Mouse (Mus musculus): ENCODE results near the gene Hemgn. TPM values are rescaled to one million over a fixed set of nuclear protein-coding genes. Genes with fewer than 3 reads are reported as not detected.
A peak's percentile ranks its signal among the peaks of the same experiment; 100 is the strongest.

Hemgn gene
- polyA plus RNA-seq, 1 experiment from 2014 or later, result 206 TPM

GRCm38 (mm10) chr4:46345773-46346100, 67.6 kb downstream of the Hemgn start:
- H3K27me3 ChIP-seq (replicated peaks; ENCODE audit: control insufficient read depth, insufficient read depth, low read length), result peaks cover 100% of the 10 kb centered on the region
- H3K4me1 ChIP-seq (replicated peaks; ENCODE audit: control insufficient read depth, insufficient read depth, low read length), result no peaks in the 10 kb centered on the region
- no peak for DNase-seq (ENCODE audit: low spot score)
- 23% methylated on average over 3 of the region's 3 CpGs for WGBS
- no peak overlapping the region for H3K27ac ChIP-seq (ENCODE audit: low read depth, low read length)
- no peaks in the 10 kb centered on the region for H3K36me3 ChIP-seq (ENCODE audit: control insufficient read depth, insufficient read depth, low read length)
- no peak overlapping the region for H3K4me3 ChIP-seq (ENCODE audit: low read depth, low read length)
- no peak overlapping the region for H3K4me2 ChIP-seq
- no peak for ATAC-seq (replicated peaks; ENCODE audit: low FRiP score)
- no peaks in the 10 kb centered on the region for H3K9me3 ChIP-seq (ENCODE audit: control insufficient read depth, low read length)
- H3K9ac ChIP-seq (ENCODE audit: low read depth, low read length), result no peak overlapping the region

- Histone ChIP-seq H3K4me3 (ENCODE audit: low read depth, low read length) (peak overlapping the region; percentile 38), H3K27ac (ENCODE audit: low read depth, low read length) (no peak overlapping the region), H3K36me3 (ENCODE audit: control insufficient read depth, insufficient read depth, low read length) (no peaks in the 10 kb centered on the region), H3K27me3 (replicated peaks; ENCODE audit: control insufficient read depth, insufficient read depth, low read length) (peaks cover 100% of the 10 kb centered on the region), H3K9me3 (ENCODE audit: control insufficient read depth, low read length) (no peaks in the 10 kb centered on the region), H3K4me2 (peak overlapping the region; percentile 50; the same call in 1 of the 2 replicates), H3K9ac (ENCODE audit: low read depth, low read length) (no peak overlapping the region), H3K4me1 (replicated peaks; ENCODE audit: control insufficient read depth, insufficient read depth, low read length) (no peaks in the 10 kb centered on the region)
- DNase-seq (ENCODE audit: low spot score), result no peak
- 5% methylated on average over 66 of the region's 67 CpGs for WGBS
- ATAC-seq (replicated peaks; ENCODE audit: low FRiP score), result no peak
These were observed 68.1 kb downstream of the Hemgn start for GRCm38 (mm10) chr4:46345056-46345772.

- Histone ChIP-seq H3K4me3 (ENCODE audit: low read depth, low read length) (peak overlapping the region; percentile 38), H3K27me3 (replicated peaks; ENCODE audit: control insufficient read depth, insufficient read depth, low read length) (peaks cover 100% of the 10 kb centered on the region), H3K4me1 (replicated peaks; ENCODE audit: control insufficient read depth, insufficient read depth, low read length) (no peaks in the 10 kb centered on the region), H3K4me2 (peak overlapping the region; percentile 50), H3K9ac (ENCODE audit: low read depth, low read length) (no peak overlapping the region), H3K9me3 (ENCODE audit: control insufficient read depth, low read length) (no peaks in the 10 kb centered on the region), H3K36me3 (ENCODE audit: control insufficient read depth, insufficient read depth, low read length) (no peaks in the 10 kb centered on the region), H3K27ac (ENCODE audit: low read depth, low read length) (no peak overlapping the region)
- ATAC-seq (replicated peaks; ENCODE audit: low FRiP score), result no peak
- 1% methylated on average over 51 of the region's 51 CpGs for WGBS
- DNase-seq (ENCODE audit: low spot score), result no peak
These were observed 69.0 kb downstream of the Hemgn start for GRCm38 (mm10) chr4:46344288-46344687.

Other genes with a start within 250 kb of the Hemgn start
- gene Xpa, start 217.2 kb downstream of the Hemgn start, polyA plus RNA-seq (2014; fragmentation: Nextera tagmentation; extraction: Ambion mirVana), result 15.3 and 18.9 TPM in 2 replicates
- not detected in 2 replicates for gene Foxe1, start 69.9 kb downstream of the Hemgn start, polyA plus RNA-seq (2014; fragmentation: Nextera tagmentation; extraction: Ambion mirVana)
- gene Trmo, start 24.1 kb downstream of the Hemgn start, polyA plus RNA-seq (2014; fragmentation: Nextera tagmentation; extraction: Ambion mirVana), result 14.1 and 14.7 TPM in 2 replicates
- gene Anp32b, start 37.4 kb upstream of the Hemgn start, polyA plus RNA-seq (2014; fragmentation: Nextera tagmentation; extraction: Ambion mirVana), result 586 and 618 TPM in 2 replicates
- 108 and 109 TPM in 2 replicates for gene Nans, start 75.7 kb upstream of the Hemgn start, polyA plus RNA-seq (2014; fragmentation: Nextera tagmentation; extraction: Ambion mirVana)
- 13.9 and 15.6 TPM in 2 replicates for gene Trim14, start 122.6 kb upstream of the Hemgn start, polyA plus RNA-seq (2014; fragmentation: Nextera tagmentation; extraction: Ambion mirVana)
- gene Coro2a, start 188.7 kb upstream of the Hemgn start, polyA plus RNA-seq (2014; fragmentation: Nextera tagmentation; extraction: Ambion mirVana), result 4.8 and 5.7 TPM in 2 replicates
- 0.58 and 0.70 TPM in 2 replicates for gene Tbc1d2, start 236.7 kb upstream of the Hemgn start, polyA plus RNA-seq (2014; fragmentation: Nextera tagmentation; extraction: Ambion mirVana)